Comparison of ENCODE assay signal across 8 mouse cellular contexts in genomic region chr3:94581793-94582455, GRCm38 (mm10). TPM values are rescaled to one million over a fixed set of nuclear protein-coding genes. Genes with fewer than 3 reads are reported as not detected.
DNase-seq lines count a peak whose midpoint lies in the region; ATAC-seq and TF ChIP-seq lines count a peak whose summit lies in the region.

No protein-coding gene starts in this region.

- H3K36me3 ChIP-seq in hindbrain, embryonic 15.5 days = no peaks in the 10 kb centered on the region
- H3K36me3 ChIP-seq in midbrain, embryonic 11.5 days (ENCODE audit: control insufficient read depth, insufficient read depth, low read length) = no peaks in the 10 kb centered on the region

- H3K9ac ChIP-seq in hindbrain, embryonic 15.5 days = peak overlapping the region; percentile 83
- H3K9ac ChIP-seq in midbrain, embryonic 11.5 days (ENCODE audit: low read length) = peak overlapping the region; percentile 91

- no peaks in the 10 kb centered on the region for H3K27me3 ChIP-seq in hindbrain, embryonic 15.5 days
- no peaks in the 10 kb centered on the region for H3K27me3 ChIP-seq in midbrain, embryonic 11.5 days (ENCODE audit: control insufficient read depth, insufficient read depth, low read length)

- WGBS in hindbrain, embryonic 15.5 days = under 1% methylated on average over 40 of the region's 48 CpGs
- under 1% methylated on average over 43 of the region's 48 CpGs for WGBS in midbrain, embryonic 11.5 days

- peak overlapping the region; percentile 93 for H3K4me3 ChIP-seq in gastrocnemius, adult 2 months
- peak overlapping the region; percentile 93 for H3K4me3 ChIP-seq in cortical plate, adult 2 months (ENCODE audit: insufficient read depth, low read length)
- peak overlapping the region; percentile 86 for H3K4me3 ChIP-seq in hindbrain, embryonic 15.5 days
- H3K4me3 ChIP-seq in midbrain, embryonic 11.5 days (ENCODE audit: low read depth, low read length) = peak overlapping the region; percentile 70

- H3K27ac ChIP-seq in gastrocnemius, adult 2 months = peak overlapping the region; percentile 95
- H3K27ac ChIP-seq in cortical plate, adult 2 months (ENCODE audit: insufficient read depth, low read length) = 0 out of 2 replicates have a peak overlapping the region, but pooled peaks have one; percentile 61
- H3K27ac ChIP-seq in hindbrain, embryonic 15.5 days (replicated peaks) = peak overlapping the region; percentile 95
- H3K27ac ChIP-seq in midbrain, embryonic 11.5 days (ENCODE audit: low read depth, low read length) = peak overlapping the region; percentile 62

- no peaks in the 10 kb centered on the region; the same call in 1 of the 2 replicates for H3K4me1 ChIP-seq in cortical plate, adult 2 months (ENCODE audit: control insufficient read depth, insufficient read depth, low read length)
- peaks cover 34% of the 10 kb centered on the region for H3K4me1 ChIP-seq in hindbrain, embryonic 15.5 days (replicated peaks)
- H3K4me1 ChIP-seq in midbrain, embryonic 11.5 days (ENCODE audit: control insufficient read depth, insufficient read depth, low read length) = peaks cover 17% of the 10 kb centered on the region

- intact Hi-C loops in gastrocnemius, adult 2 months (cut with DNase I) = loop anchor here (10.0 kb wide), 1 partner anchor 47 kb away; no protein-coding TSS in a partner anchor
- intact Hi-C loops in gastrocnemius, postnatal 14 days (cut with DNase I; ENCODE audit: low total_unique reads) = no loop called here

- no peak for TF ChIP-seq CTCF in gastrocnemius, adult 2 months (IDR thresholded peaks at IDR 0.05)
- no peak for TF ChIP-seq CTCF in cortical plate, adult 2 months (IDR thresholded peaks at IDR 0.05; ENCODE audit: extremely low read depth, insufficient read depth, low read length)

- no peak for DNase-seq in gastrocnemius, adult 2 months
- no peak for DNase-seq in gastrocnemius, postnatal 10 days
- DNase-seq in 416B (ENCODE audit: low read depth) = peak; percentile 65
- no peak for DNase-seq in midbrain, embryonic 11.5 days (ENCODE audit: low spot score, missing footprints)
- DNase-seq in gastrocnemius, postnatal 14 days = no peak
- DNase-seq in layer of hippocampus, adult 18-20 months (ENCODE audit: low spot score in 2 of 2) = no peak

- no peak for TF ChIP-seq POLR2A in cortical plate, adult 2 months (IDR thresholded peaks at IDR 0.05; ENCODE audit: extremely low read depth, insufficient read depth, low read length)

- H3K4me2 ChIP-seq in hindbrain, embryonic 15.5 days = peak overlapping the region; percentile 67
- peak overlapping the region; percentile 76 for H3K4me2 ChIP-seq in midbrain, embryonic 11.5 days

- H3K9me3 ChIP-seq in hindbrain, embryonic 15.5 days = no peaks in the 10 kb centered on the region
- no peaks in the 10 kb centered on the region for H3K9me3 ChIP-seq in midbrain, embryonic 11.5 days (ENCODE audit: control insufficient read depth, low read length)

- ATAC-seq in hindbrain, embryonic 15.5 days (ENCODE audit: low FRiP score, low read depth) = peak; percentile 83
- peak; percentile 86 for ATAC-seq in midbrain, embryonic 11.5 days (ENCODE audit: low FRiP score)

RNA-seq across cellular contexts. Expression of gene Snx27, which starts 0.6 kb away (rescaled TPM):
- 10 to 100 TPM; 35.7 to 37.1 TPM for total RNA-seq in gastrocnemius, adult 2 months (2021)
- total RNA-seq in gastrocnemius, postnatal 10 days (2021) = 10 to 100 TPM; 29.5 to 37.1 TPM
- polyA plus RNA-seq in cortical plate, adult 2 months (2012; rRNA removed) = 47.7 and 50.6 TPM in 2 replicates
- polyA plus RNA-seq in hindbrain, embryonic 15.5 days (2015; fragmentation: Nextera tagmentation; extraction: Ambion mirVana) = 95.4 and 100 TPM in 2 replicates
- polyA plus RNA-seq in midbrain, embryonic 11.5 days (2014; fragmentation: Nextera tagmentation; extraction: Ambion mirVana) = 39.4 and 43.0 TPM in 2 replicates
- 10 to 100 TPM; 23.8 to 25.1 TPM for total RNA-seq in gastrocnemius, postnatal 14 days (2021)
- 100 to 1,000 TPM; 112 to 115 TPM for total RNA-seq in layer of hippocampus, adult 18-20 months (2021)
